Mouse (Mus musculus) kidney, postnatal 0 days (tissue): ENCODE results near the gene Map3k6. TPM values are rescaled to one million over a fixed set of nuclear protein-coding genes. Genes with fewer than 3 reads are reported as not detected.
A peak's percentile ranks its signal among the peaks of the same experiment; 100 is the strongest.

Source experiments
- ATAC-seq: fragments of 200-750 bp; cut with Nextera tagmentation; replicated peaks from 2 replicates; pipeline ENCODE4 v1.8.0; 2017; ENCODE audit warnings: low read depth, moderate number of reproducible peaks, moderate TSS enrichment, moderate library complexity; ENCODE audit not compliant: low FRiP score
- DNase-seq: peaks from one replicate; pipeline ENCODE4 v3.0.0-alpha.2; 2016; ENCODE audit warnings: low spot score
- H3K27ac ChIP-seq: fragments of 300-500 bp; sonication (generic); 2 replicates; pipeline ENCODE4 v1.5.1; 2014; ENCODE audit warnings: mild to moderate bottlenecking
- H3K27me3 ChIP-seq: fragments of 300-500 bp; sonication (generic); 2 replicates; pipeline ENCODE4 v1.6.1; 2014; ENCODE audit warnings: low read length, mixed read lengths; ENCODE audit not compliant: insufficient read depth
- H3K36me3 ChIP-seq: fragments of 300-500 bp; sonication (generic); 2 replicates; pipeline ENCODE4 v1.6.1; 2014; ENCODE audit warnings: low read length, mixed read lengths; ENCODE audit not compliant: insufficient read depth
- H3K4me1 ChIP-seq: fragments of 300-500 bp; sonication (generic); replicated peaks from 2 replicates; pipeline ENCODE4 v1.6.1; 2014; ENCODE audit warnings: antibody characterized with exemption, low read length, mixed read lengths; ENCODE audit not compliant: insufficient read depth
- H3K4me2 ChIP-seq: fragments of 300-500 bp; sonication (generic); 2 replicates; pipeline ENCODE4 v1.6.1; 2014; ENCODE audit warnings: mild to moderate bottlenecking, low read length, moderate library complexity, mixed read lengths
- H3K4me3 ChIP-seq: fragments of 300-500 bp; sonication (generic); replicated peaks from 2 replicates; pipeline ENCODE4 v1.5.1; 2014; ENCODE audit warnings: low read depth, low read length
- H3K9ac ChIP-seq: fragments of 300-500 bp; sonication (generic); 2 replicates; pipeline ENCODE4 v1.6.1; 2014; ENCODE audit warnings: low read depth, low read length
- H3K9me3 ChIP-seq: fragments of 300-500 bp; sonication (generic); replicated peaks from 2 replicates; pipeline ENCODE4 v1.6.1; 2016; ENCODE audit warnings: low read length, inconsistent platforms, mixed read lengths
- CTCF ChIP-seq: IDR thresholded peaks from 2 replicates; pipeline ENCODE4 v1.5.1; 2016; ENCODE audit warnings: antibody characterized with exemption, low read depth, mild to moderate bottlenecking, moderate library complexity
- WGBS: fragments of 180-500 bp; shearing (Covaris S2); extraction: QIAGEN DNeasy Blood & Tissue Kit; methylation state at CpG from one replicate; pipeline ENCODE4 v1.1.7; 2014; 5-methylcytosine and 5-hydroxymethylcytosine counted together
- polyA plus RNA-seq: library from polyadenylated mRNA; unstranded; fragments of >200 nt; fragmentation: Nextera tagmentation; extraction: Ambion mirVana; gene quantifications from 2 replicates; pipeline ENCODE4 v1.2.1, GENCODE M21; 2015

Map3k6 gene
- polyA plus RNA-seq, 1 experiment from 2014 or later, result 4.2 TPM

- TF ChIP-seq CTCF, result no peak
- ATAC-seq, result no peak
- Histone ChIP-seq H3K9ac (no peak overlapping the region), H3K4me3 (no peak overlapping the region), H3K27ac (no peak overlapping the region), H3K27me3 (0 out of 2 replicates have a peak, but pooled peaks cover 5% of the 10 kb centered on the region), H3K4me2 (no peak overlapping the region), H3K9me3 (no peaks in the 10 kb centered on the region), H3K4me1 (peaks cover 9% of the 10 kb centered on the region; the same call in 1 of the 2 replicates), H3K36me3 (no peaks in the 10 kb centered on the region)
- 72% methylated on average over 6 of the region's 6 CpGs for WGBS
- DNase-seq, result no peak
These were observed 14.8 kb downstream of the Map3k6 start for GRCm38 (mm10) chr4:133255392-133255791.

- Histone ChIP-seq H3K9ac (0 out of 2 replicates have a peak overlapping the region, but pooled peaks have one; percentile 18), H3K4me3 (no peak overlapping the region), H3K4me2 (peak overlapping the region; percentile 30), H3K27ac (no peak overlapping the region), H3K36me3 (no peaks in the 10 kb centered on the region), H3K9me3 (no peaks in the 10 kb centered on the region), H3K4me1 (no peaks in the 10 kb centered on the region; the same call in 1 of the 2 replicates), H3K27me3 (0 out of 2 replicates have a peak, but pooled peaks cover 5% of the 10 kb centered on the region)
- ATAC-seq (peak; percentile 40; the same call in 1 of the 2 replicates), DNase-seq (no peak)
- 18% methylated on average over 24 of the region's 24 CpGs for WGBS
- TF ChIP-seq CTCF, result no peak
These were observed 16.2 kb downstream of the Map3k6 start for GRCm38 (mm10) chr4:133256820-133257219.

- Histone ChIP-seq H3K36me3 (no peaks in the 10 kb centered on the region), H3K4me1 (no peaks in the 10 kb centered on the region; the same call in 1 of the 2 replicates), H3K27me3 (0 out of 2 replicates have a peak, but pooled peaks cover 5% of the 10 kb centered on the region), H3K4me3 (no peak overlapping the region), H3K9me3 (no peaks in the 10 kb centered on the region), H3K27ac (no peak overlapping the region), H3K9ac (0 out of 2 replicates have a peak overlapping the region, but pooled peaks have one; percentile 18), H3K4me2 (peak overlapping the region; percentile 30)
- no peak for TF ChIP-seq CTCF
- DNase-seq (no peak), ATAC-seq (no peak; the same call in 1 of the 2 replicates)
- WGBS, result 33% methylated on average over 12 of the region's 12 CpGs
These were observed 16.6 kb downstream of the Map3k6 start for GRCm38 (mm10) chr4:133257230-133257629.

- Histone ChIP-seq H3K4me3 (no peak overlapping the region), H3K4me2 (no peak overlapping the region), H3K36me3 (no peaks in the 10 kb centered on the region), H3K27ac (no peak overlapping the region), H3K9me3 (no peaks in the 10 kb centered on the region), H3K9ac (no peak overlapping the region), H3K27me3 (0 out of 2 replicates have a peak, but pooled peaks cover 5% of the 10 kb centered on the region), H3K4me1 (no peaks in the 10 kb centered on the region; the same call in 1 of the 2 replicates)
- ATAC-seq, result peak; percentile 40; the same call in 1 of the 2 replicates
- no peak for DNase-seq
- 78% methylated on average over 12 of the region's 12 CpGs for WGBS
- TF ChIP-seq CTCF, result no peak
These were observed 17.3 kb downstream of the Map3k6 start for GRCm38 (mm10) chr4:133257798-133258408.

- Histone ChIP-seq H3K27ac (no peak overlapping the region), H3K9me3 (no peaks in the 10 kb centered on the region), H3K4me3 (no peak overlapping the region), H3K4me1 (no peaks in the 10 kb centered on the region; the same call in 1 of the 2 replicates), H3K36me3 (peaks cover 16% of the 10 kb centered on the region), H3K27me3 (no peaks in the 10 kb centered on the region), H3K9ac (no peak overlapping the region), H3K4me2 (no peak overlapping the region)
- no peak for ATAC-seq
- no peak for DNase-seq
- TF ChIP-seq CTCF, result no peak
- 50% methylated on average over 10 of the region's 10 CpGs for WGBS
These were observed 21.2 kb downstream of the Map3k6 start for GRCm38 (mm10) chr4:133261641-133262374.

- 71% methylated on average over 7 of the region's 7 CpGs for WGBS
- DNase-seq, result no peak
- no peaks in the 10 kb centered on the region for H3K9me3 ChIP-seq
- TF ChIP-seq CTCF, result no peak
- ATAC-seq, result no peak
- H3K27me3 ChIP-seq, result no peaks in the 10 kb centered on the region
- no peaks in the 10 kb centered on the region for H3K4me1 ChIP-seq
- peaks cover 20% of the 10 kb centered on the region for H3K36me3 ChIP-seq
- H3K4me2 ChIP-seq, result no peak overlapping the region; the same call in 1 of the 2 replicates
- H3K27ac ChIP-seq, result no peak overlapping the region
- H3K9ac ChIP-seq, result no peak overlapping the region
- no peak overlapping the region for H3K4me3 ChIP-seq
These were observed 21.8 kb downstream of the Map3k6 start for GRCm38 (mm10) chr4:133262375-133262765.
